In genomic region chr3:14862654-14863021, GRCm38 (mm10) we compare ENCODE assay signal across 8 mouse cellular contexts. TPM values are rescaled to one million over a fixed set of nuclear protein-coding genes. Genes with fewer than 3 reads are reported as not detected.
DNase-seq lines count a peak whose midpoint lies in the region; ATAC-seq lines count a peak whose summit lies in the region.

No protein-coding gene starts in this region.

- DNase-seq in frontal cortex, adult 2 months (ENCODE audit: extremely low spot score in 1 of 2, low spot score in 1 of 2): no peak
- peak; percentile 31 for DNase-seq in mesoderm, embryonic 11.5 days (ENCODE audit: low read depth, low spot score)
- DNase-seq in gastrocnemius, adult 8-10 months (ENCODE audit: low spot score in 2 of 2): no peak
- no peak for DNase-seq in MN1 (ENCODE audit: low spot score)
- no peak for DNase-seq in cerebellum, adult 9-10 months

- ATAC-seq in frontal cortex, adult (ENCODE audit: low TSS enrichment): peak; percentile 94
- ATAC-seq in hindbrain, embryonic 16.5 days: peak; percentile 86

- peak overlapping the region; percentile 69 for H3K4me3 ChIP-seq in brown adipose tissue, adult 24 weeks (ENCODE audit: insufficient read depth, low read depth, low read length)
- peak overlapping the region; percentile 46 for H3K4me3 ChIP-seq in hindbrain, embryonic 16.5 days (ENCODE audit: low read length)

- peak overlapping the region; percentile 28 for H3K9ac ChIP-seq in hindbrain, embryonic 16.5 days (ENCODE audit: low read depth, low read length)

- H3K27ac ChIP-seq in brown adipose tissue, adult 24 weeks (replicated peaks; ENCODE audit: low read depth, low read length): peak overlapping the region; percentile 31
- no peak overlapping the region for H3K27ac ChIP-seq in hindbrain, embryonic 16.5 days (ENCODE audit: low read depth, low read length)

- WGBS in hindbrain, embryonic 16.5 days: 0% methylated on average over 9 of the region's 9 CpGs

- no peaks in the 10 kb centered on the region for H3K36me3 ChIP-seq in hindbrain, embryonic 16.5 days (ENCODE audit: control insufficient read depth, insufficient read depth, low read length)

- H3K27me3 ChIP-seq in hindbrain, embryonic 16.5 days (replicated peaks; ENCODE audit: control insufficient read depth, insufficient read depth, low read length): no peaks in the 10 kb centered on the region

- no peaks in the 10 kb centered on the region; the same call in 1 of the 2 replicates for H3K4me1 ChIP-seq in brown adipose tissue, adult 24 weeks (ENCODE audit: control insufficient read depth, insufficient read depth, insufficient read length, low read length)
- peaks cover 4% of the 10 kb centered on the region for H3K4me1 ChIP-seq in hindbrain, embryonic 16.5 days (ENCODE audit: control insufficient read depth, insufficient read depth, low read depth, low read length)

- no peaks in the 10 kb centered on the region for H3K9me3 ChIP-seq in hindbrain, embryonic 16.5 days (ENCODE audit: control insufficient read depth, low read length)

- H3K4me2 ChIP-seq in hindbrain, embryonic 16.5 days (ENCODE audit: low read length): peak overlapping the region; percentile 94

RNA-seq across cellular contexts. Expression of gene Car3, which starts 0.7 kb away (rescaled TPM):
- polyA plus RNA-seq in frontal cortex, adult 2 months (2012; rRNA removed): 2.0 and 3.3 TPM in 2 replicates
- 5,717 and 6,809 TPM in 2 replicates for polyA plus RNA-seq in brown adipose tissue, adult 24 weeks (2012; ENCODE audit: insufficient read depth, insufficient read length, missing spikeins)
- polyA plus RNA-seq in hindbrain, embryonic 16.5 days (2015; fragmentation: Nextera tagmentation; extraction: Ambion mirVana): 3.3 and 14.8 TPM in 2 replicates
- total RNA-seq in gastrocnemius, adult 8-10 months (2022): 1,000 to 10,000 TPM in 3 of 4 experiments, 100 to 1,000 TPM in 1; 906 to 1,729 (median 1,130) TPM

RNA-seq across cellular contexts. Expression of gene Car2, which starts 23.4 kb away (rescaled TPM):
- polyA plus RNA-seq in frontal cortex, adult 2 months (2012; rRNA removed): 372 and 405 TPM in 2 replicates
- polyA plus RNA-seq in brown adipose tissue, adult 24 weeks (2012; ENCODE audit: insufficient read depth, insufficient read length, missing spikeins): 16.9 and 19.2 TPM in 2 replicates
- polyA plus RNA-seq in hindbrain, embryonic 16.5 days (2015; fragmentation: Nextera tagmentation; extraction: Ambion mirVana): 52.2 and 65.5 TPM in 2 replicates
- 10 to 100 TPM; 14.3 to 25.3 (median 18.2) TPM for total RNA-seq in gastrocnemius, adult 8-10 months (2022)

RNA-seq across cellular contexts. Expression of gene Car1, which starts 54.5 kb away (rescaled TPM):
- 0.11 TPM in 1 of 2 replicates, not detected in the other for polyA plus RNA-seq in frontal cortex, adult 2 months (2012; rRNA removed)
- polyA plus RNA-seq in brown adipose tissue, adult 24 weeks (2012; ENCODE audit: insufficient read depth, insufficient read length, missing spikeins): 0.87 and 1.2 TPM in 2 replicates
- 0.17 TPM in 1 of 2 replicates, not detected in the other for polyA plus RNA-seq in hindbrain, embryonic 16.5 days (2015; fragmentation: Nextera tagmentation; extraction: Ambion mirVana)
- under 1 TPM in 2 of 4 experiments, not detected in 2; 0.31 to 0.56 TPM for total RNA-seq in gastrocnemius, adult 8-10 months (2022)

Comparison
In these comparisons a context has a peak if more than half of its experiments do, and no peak if none do; other contexts are left out.
1. RNA of gene Car3, which starts 0.7 kb away (polyA plus RNA-seq): 5,717 to 6,809 TPM in brown adipose tissue, adult 24 weeks; 3.3 to 14.8 TPM in hindbrain, embryonic 16.5 days and 2.0 to 3.3 TPM in frontal cortex, adult 2 months; every median in the first group is over 100 times any median in the second.